In genomic region chr12:54352963-54353606, GRCm38 (mm10) we compare ENCODE assay signal across 9 mouse cellular contexts.
DNase-seq lines count a peak whose midpoint lies in the region; ATAC-seq and TF ChIP-seq lines count a peak whose summit lies in the region.
"Had no signal": no experiment of that assay in that cellular context is flagged by ENCODE, and none has a peak within 500 bp of the region (broad histone marks: within the 10 kb centered on the region; RNA-seq: fewer than 3 reads in every experiment).

No protein-coding gene starts in this region.

- no peaks in the 10 kb centered on the region for H3K27me3 ChIP-seq in kidney, adult 2 months (replicated peaks; ENCODE audit: control insufficient read depth, insufficient read depth, low read length)
- H3K27me3 ChIP-seq in lung, postnatal 0 days (replicated peaks; ENCODE audit: insufficient read depth, low read length) = no peaks in the 10 kb centered on the region
- H3K27me3 ChIP-seq in stomach, postnatal 0 days (ENCODE audit: control insufficient read depth, insufficient read depth, low read length) = no peaks in the 10 kb centered on the region
- H3K27me3 ChIP-seq: liver, embryonic 13.5 days had no signal

- WGBS in kidney, adult 2 months = 66% methylated on average over 10 of the region's 10 CpGs
- 67% methylated on average over 10 of the region's 10 CpGs for WGBS in lung, postnatal 0 days
- WGBS in stomach, postnatal 0 days = 38% methylated on average over 10 of the region's 10 CpGs

- ATAC-seq in lung, postnatal 0 days = no peak
- no peak for ATAC-seq in stomach, postnatal 0 days (ENCODE audit: low FRiP score, low TSS enrichment)

- H3K36me3 ChIP-seq in kidney, adult 2 months (ENCODE audit: control insufficient read depth, insufficient read depth, low read length) = no peaks in the 10 kb centered on the region
- H3K36me3 ChIP-seq in lung, postnatal 0 days (ENCODE audit: insufficient read depth, low read length) = no peaks in the 10 kb centered on the region
- H3K36me3 ChIP-seq in stomach, postnatal 0 days (ENCODE audit: control insufficient read depth, insufficient read depth, low read length) = no peaks in the 10 kb centered on the region
- H3K36me3 ChIP-seq: liver, embryonic 13.5 days had no signal

- H3K4me1 ChIP-seq in kidney, adult 2 months (ENCODE audit: control insufficient read depth, insufficient read depth, low read length) = no peaks in the 10 kb centered on the region
- no peaks in the 10 kb centered on the region for H3K4me1 ChIP-seq in lung, postnatal 0 days (ENCODE audit: insufficient read depth, low read depth, low read length)
- peaks cover 4% of the 10 kb centered on the region; the same call in 1 of the 2 replicates for H3K4me1 ChIP-seq in stomach, postnatal 0 days (replicated peaks; ENCODE audit: control insufficient read depth, insufficient read depth)
- H3K4me1 ChIP-seq: liver, embryonic 13.5 days had no signal

- H3K27ac ChIP-seq in kidney, adult 2 months (ENCODE audit: insufficient read depth, low read depth, low read length) = no peak overlapping the region
- H3K27ac ChIP-seq in lung, postnatal 0 days (ENCODE audit: low read length) = no peak overlapping the region
- peak overlapping the region; percentile 63 for H3K27ac ChIP-seq in stomach, postnatal 0 days (replicated peaks)
- H3K27ac ChIP-seq: liver, embryonic 13.5 days had no signal

- H3K4me2 ChIP-seq in lung, postnatal 0 days (replicated peaks; ENCODE audit: low read depth, low read length) = no peak overlapping the region
- peak overlapping the region; percentile 38 for H3K4me2 ChIP-seq in stomach, postnatal 0 days (replicated peaks; ENCODE audit: low read depth)
- H3K4me2 ChIP-seq: liver, embryonic 13.5 days had no signal

- H3K4me3 ChIP-seq in kidney, adult 2 months (ENCODE audit: insufficient read depth, low read depth, low read length) = no peak overlapping the region
- H3K4me3 ChIP-seq in lung, postnatal 0 days (ENCODE audit: low read depth, low read length) = no peak overlapping the region
- 0 out of 2 replicates have a peak overlapping the region, but pooled peaks have one; percentile 8 for H3K4me3 ChIP-seq in stomach, postnatal 0 days (ENCODE audit: low read depth, low read length)
- H3K4me3 ChIP-seq: liver, embryonic 13.5 days had no signal

- no peak for TF ChIP-seq EP300 in lung, postnatal 0 days (IDR thresholded peaks at IDR 0.05)
- TF ChIP-seq EP300 in stomach, postnatal 0 days (optimal IDR thresholded peaks at IDR 0.05) = no peak

- no peaks in the 10 kb centered on the region for H3K9me3 ChIP-seq in lung, postnatal 0 days (ENCODE audit: low read length)
- no peaks in the 10 kb centered on the region for H3K9me3 ChIP-seq in stomach, postnatal 0 days (ENCODE audit: control insufficient read depth, low read length)
- H3K9me3 ChIP-seq: liver, embryonic 13.5 days had no signal

- DNase-seq in cerebellum, postnatal 10 days = peak; percentile 47 to 48
- no peak for DNase-seq in cerebellum, adult 9-11 months
- peak; percentile 55 for DNase-seq in CD4-positive helper T cell, adult 2 months (ENCODE audit: low read depth, low spot score)
- peak; percentile 4 for DNase-seq in fibroblast of lung, adult 2 months (ENCODE audit: low read depth)
- DNase-seq in kidney, adult 2 months = peak; percentile 40
- peak; percentile 69 for DNase-seq in lung, postnatal 0 days (ENCODE audit: low spot score)
- DNase-seq in stomach, postnatal 0 days (ENCODE audit: low spot score) = peak; percentile 52
- DNase-seq in urinary bladder, postnatal 10 days (ENCODE audit: low spot score) = no peak
- DNase-seq: liver, embryonic 13.5 days had no signal

- no peak for TF ChIP-seq POLR2A in kidney, adult 2 months (IDR thresholded peaks at IDR 0.05; ENCODE audit: low read depth, low read length)

- H3K9ac ChIP-seq in lung, postnatal 0 days (replicated peaks; ENCODE audit: low read depth) = no peak overlapping the region
- no peak overlapping the region for H3K9ac ChIP-seq in stomach, postnatal 0 days (ENCODE audit: low read length)
- H3K9ac ChIP-seq: liver, embryonic 13.5 days had no signal

- no peak for TF ChIP-seq CTCF in kidney, adult 2 months (conservative IDR thresholded peaks at IDR 0.05; ENCODE audit: insufficient read depth, insufficient read length, low read depth, low read length)
- TF ChIP-seq CTCF in lung, postnatal 0 days (IDR thresholded peaks at IDR 0.05) = peak; percentile 59
- peak; percentile 72 for TF ChIP-seq CTCF in stomach, postnatal 0 days (IDR thresholded peaks at IDR 0.05; ENCODE audit: low read depth)

Comparison
In these comparisons a context has a peak if more than half of its experiments do, and no peak if none do; other contexts are left out.
1. DNase-seq: peak in cerebellum, postnatal 10 days (2 of 2), CD4-positive helper T cell, adult 2 months (single experiment), fibroblast of lung, adult 2 months (single experiment), kidney, adult 2 months (single experiment), lung, postnatal 0 days (single experiment) and stomach, postnatal 0 days (single experiment); none in cerebellum, adult 9-11 months (single experiment) and urinary bladder, postnatal 10 days (single experiment).